Mouse (Mus musculus) embryonic facial prominence, embryonic 11.5 days (tissue): ENCODE data around the gene Klk8. TPM values are rescaled to one million over a fixed set of nuclear protein-coding genes. Genes with fewer than 3 reads are reported as not detected.
A peak's percentile ranks its signal among the peaks of the same experiment; 100 is the strongest.

Source experiments
- ATAC-seq: fragments of 200-750 bp; cut with Nextera tagmentation; replicated peaks from 2 replicates; pipeline ENCODE4 v1.8.0; 2017; ENCODE audit warnings: low read depth; ENCODE audit not compliant: insufficient number of reproducible peaks, low FRiP score, low TSS enrichment
- DNase-seq: peaks from one replicate; pipeline ENCODE4 v3.0.0-alpha.2; 2015; ENCODE audit warnings: low spot score
- H3K27ac ChIP-seq: fragments of 300-500 bp; sonication (generic); replicated peaks from 2 replicates; pipeline ENCODE4 v1.5.1; 2014; ENCODE audit warnings: mild to moderate bottlenecking, low read depth, low read length, control low read depth
- H3K27me3 ChIP-seq: fragments of 300-500 bp; sonication (generic); 2 replicates; pipeline ENCODE4 v1.6.1; 2014; ENCODE audit warnings: mild to moderate bottlenecking, low read length, moderate library complexity, mixed read lengths; ENCODE audit not compliant: control insufficient read depth, insufficient read depth
- H3K36me3 ChIP-seq: fragments of 300-500 bp; sonication (generic); replicated peaks from 2 replicates; pipeline ENCODE4 v1.6.1; 2014; ENCODE audit warnings: low read depth, mild to moderate bottlenecking, low read length, moderate library complexity, mixed read lengths; ENCODE audit not compliant: control insufficient read depth, insufficient read depth
- H3K4me1 ChIP-seq: fragments of 300-500 bp; sonication (generic); 2 replicates; pipeline ENCODE4 v1.6.1; 2014; ENCODE audit warnings: low read length, mixed read lengths; ENCODE audit not compliant: control insufficient read depth, insufficient read depth
- H3K4me2 ChIP-seq: fragments of 300-500 bp; sonication (generic); 2 replicates; pipeline ENCODE4 v1.6.1; 2014; ENCODE audit warnings: low read depth, mild to moderate bottlenecking, control low read depth, low read length, moderate library complexity
- H3K4me3 ChIP-seq: fragments of 300-500 bp; sonication (generic); 2 replicates; pipeline ENCODE4 v1.5.1; 2014; ENCODE audit warnings: low read depth, low read length, control low read depth
- H3K9ac ChIP-seq: fragments of 300-500 bp; sonication (generic); replicated peaks from 2 replicates; pipeline ENCODE4 v1.6.1; 2014; ENCODE audit warnings: mild to moderate bottlenecking, control low read depth, low read length
- H3K9me3 ChIP-seq: fragments of 300-500 bp; sonication (generic); replicated peaks from 2 replicates; pipeline ENCODE4 v1.6.1; 2016; ENCODE audit warnings: mild to moderate bottlenecking, low read length, inconsistent platforms, mixed read lengths; ENCODE audit not compliant: control insufficient read depth
- WGBS: fragments of 180-500 bp; shearing (Covaris S2); extraction: QIAGEN DNeasy Blood & Tissue Kit; methylation state at CpG from one replicate; pipeline ENCODE4 v1.1.7; 2014; 5-methylcytosine and 5-hydroxymethylcytosine counted together
- polyA plus RNA-seq: library from polyadenylated mRNA; unstranded; fragments of >200 nt; fragmentation: Nextera tagmentation; extraction: Ambion mirVana; gene quantifications from 2 replicates; pipeline ENCODE4 v1.2.1, GENCODE M21; 2014

Gene Klk8
- polyA plus RNA-seq, 1 experiment from 2014 or later: 14.4 TPM

GRCm38 (mm10) chr7:43772901-43773300 is 24.5 kb upstream of the Klk8 start:
- 81% methylated on average over 3 of the region's 3 CpGs for WGBS
- no peak overlapping the region for H3K9ac ChIP-seq

GRCm38 (mm10) chr7:43774364-43774763 is 23.0 kb upstream of the Klk8 start, which contains the start of gene Klk11:
Klk11 (plus strand) TSS chr7:43774604.
- Histone ChIP-seq H3K36me3 (no peaks in the 10 kb centered on the region), H3K9me3 (no peaks in the 10 kb centered on the region), H3K27me3 (no peaks in the 10 kb centered on the region), H3K4me1 (no peaks in the 10 kb centered on the region), H3K27ac (0 out of 2 replicates have a peak within 1 kb of the TSS, but pooled peaks have one; percentile 20), H3K4me2 (no peak within 1 kb of the TSS), H3K4me3 (no peak within 1 kb of the TSS), H3K9ac (no peak within 1 kb of the TSS)
- WGBS: 88% methylated on average over 5 of the region's 5 CpGs
- ATAC-seq: no peak
- DNase-seq: no peak

More at GRCm38 (mm10) chr7:43772901-43773300, 24.5 kb upstream of the Klk8 start:
- no peak for DNase-seq
- ATAC-seq: no peak
- Histone ChIP-seq H3K4me3 (no peak overlapping the region), H3K27ac (no peak overlapping the region), H3K36me3 (no peaks in the 10 kb centered on the region), H3K27me3 (no peaks in the 10 kb centered on the region), H3K9me3 (no peaks in the 10 kb centered on the region), H3K4me2 (no peak overlapping the region), H3K4me1 (no peaks in the 10 kb centered on the region)

GRCm38 (mm10) chr7:43774802-43775201 is 22.6 kb upstream of the Klk8 start:
- Histone ChIP-seq H3K27me3 (no peaks in the 10 kb centered on the region), H3K9ac (no peak overlapping the region), H3K27ac (0 out of 2 replicates have a peak overlapping the region, but pooled peaks have one; percentile 20), H3K4me1 (no peaks in the 10 kb centered on the region), H3K36me3 (no peaks in the 10 kb centered on the region), H3K9me3 (no peaks in the 10 kb centered on the region), H3K4me3 (no peak overlapping the region), H3K4me2 (no peak overlapping the region)
- ATAC-seq (no peak), DNase-seq (no peak)
- 34% methylated on average over 6 of the region's 6 CpGs for WGBS

GRCm38 (mm10) chr7:43775311-43776057 is 21.9 kb upstream of the Klk8 start:
- no peaks in the 10 kb centered on the region for H3K27me3 ChIP-seq
- ATAC-seq (no peak), DNase-seq (no peak)
- no peaks in the 10 kb centered on the region for H3K4me1 ChIP-seq
- no peaks in the 10 kb centered on the region for H3K9me3 ChIP-seq
- 36% methylated on average over 7 of the region's 7 CpGs for WGBS
- H3K27ac ChIP-seq: no peak overlapping the region
- H3K4me3 ChIP-seq: no peak overlapping the region
- H3K36me3 ChIP-seq: no peaks in the 10 kb centered on the region
- no peak overlapping the region for H3K9ac ChIP-seq
- no peak overlapping the region for H3K4me2 ChIP-seq

GRCm38 (mm10) chr7:43776506-43776905 is 20.9 kb upstream of the Klk8 start:
- ATAC-seq: no peak
- WGBS: 78% methylated on average over 5 of the region's 5 CpGs
- DNase-seq: no peak
- no peaks in the 10 kb centered on the region for H3K9me3 ChIP-seq
- no peak overlapping the region for H3K9ac ChIP-seq
- H3K4me2 ChIP-seq: no peak overlapping the region
- no peak overlapping the region for H3K4me3 ChIP-seq
- H3K27me3 ChIP-seq: no peaks in the 10 kb centered on the region
- no peaks in the 10 kb centered on the region for H3K4me1 ChIP-seq
- no peak overlapping the region for H3K27ac ChIP-seq
- no peaks in the 10 kb centered on the region for H3K36me3 ChIP-seq

- no peak for ATAC-seq
- Histone ChIP-seq H3K4me1 (no peaks in the 10 kb centered on the region), H3K27me3 (no peaks in the 10 kb centered on the region), H3K9ac (no peak overlapping the region), H3K9me3 (no peaks in the 10 kb centered on the region), H3K36me3 (no peaks in the 10 kb centered on the region), H3K4me3 (no peak overlapping the region), H3K27ac (no peak overlapping the region), H3K4me2 (no peak overlapping the region)
- 85% methylated on average over 12 of the region's 12 CpGs for WGBS
- DNase-seq: no peak
These were observed 20.0 kb upstream of the Klk8 start for GRCm38 (mm10) chr7:43777423-43777822.

- no peak for DNase-seq
- 86% methylated on average over 10 of the region's 10 CpGs for WGBS
- no peak for ATAC-seq
These were observed 19.0 kb upstream of the Klk8 start for GRCm38 (mm10) chr7:43778176-43778970.

GRCm38 (mm10) chr7:43780241-43780640 is 17.1 kb upstream of the Klk8 start:
- H3K27ac ChIP-seq: no peak overlapping the region
- H3K4me2 ChIP-seq: no peak overlapping the region
- no peak overlapping the region for H3K4me3 ChIP-seq
- H3K36me3 ChIP-seq: no peaks in the 10 kb centered on the region
- ATAC-seq: no peak
- no peak overlapping the region for H3K9ac ChIP-seq
- WGBS: 57% methylated on average over 6 of the region's 6 CpGs
- no peaks in the 10 kb centered on the region for H3K9me3 ChIP-seq
- no peak for DNase-seq
- no peaks in the 10 kb centered on the region for H3K27me3 ChIP-seq
- no peaks in the 10 kb centered on the region for H3K4me1 ChIP-seq

More at GRCm38 (mm10) chr7:43778176-43778970, 19.0 kb upstream of the Klk8 start:
- no peaks in the 10 kb centered on the region for H3K36me3 ChIP-seq
- no peak overlapping the region for H3K4me2 ChIP-seq
- no peak overlapping the region for H3K27ac ChIP-seq
- H3K9ac ChIP-seq: no peak overlapping the region
- no peaks in the 10 kb centered on the region for H3K9me3 ChIP-seq
- no peaks in the 10 kb centered on the region for H3K27me3 ChIP-seq
- no peak overlapping the region for H3K4me3 ChIP-seq
- H3K4me1 ChIP-seq: no peaks in the 10 kb centered on the region
